Mouse (Mus musculus) Patski (cell line): ENCODE measurements around the gene Ints3. TPM values are rescaled to one million over a fixed set of nuclear protein-coding genes. Genes with fewer than 3 reads are reported as not detected.
"Not testable (repeated sequence)": the region's sequence is repeated elsewhere in the genome, so short reads cannot be mapped to it uniquely, and the experiment has no call there.

Experiments used
- ATAC-seq: fragments of 100-300 bp; one replicate; pipeline ENCODE4 v1.8.0; 2021
- CTCF ChIA-PET: fragments of 350-600 bp; sonication (Branson Sonifier 250); formaldehyde crosslinking; loops from one replicate; lab custom pipeline; 2022; ENCODE audit warnings: inconsistent platforms; lab: Charles Lee
- POLR2A ChIA-PET: fragments of 350-600 bp; sonication (Branson Sonifier 250); formaldehyde crosslinking; loops from one replicate; lab custom pipeline; 2022; ENCODE audit warnings: antibody characterized with exemption, inconsistent platforms; lab: Charles Lee
- DNase-seq: peaks from one replicate; pipeline ENCODE4 v3.0.0-alpha.2; 2011; ENCODE audit warnings: low read depth, low spot score
- H3K27me3 ChIP-seq: fragments of 371-371 bp; one replicate; pipeline ENCODE4 v1.5.1; 2021
- CTCF ChIP-seq: fragments of 100-300 bp; IDR thresholded peaks from one replicate; pipeline ENCODE4 v1.5.1; 2021
- in situ Hi-C: fragments of 300-500 bp; cut with MboI; formaldehyde crosslinking; loops from 3 replicates; pipeline ENCODE4 v1.11.1; 2018; ENCODE audit warnings: low pct_unique_long_range_greater_than_20kb, mixed read lengths
- polyA plus RNA-seq: library from polyadenylated mRNA; unstranded; gene quantifications from one replicate; pipeline ENCODE4 v1.2.3, GENCODE M21; 2021

Ints3 gene
- polyA plus RNA-seq, 1 experiment from 2014 or later, result 77.8 TPM

GRCm38 (mm10) chr3:90372817-90373216, 60.6 kb downstream of the Ints3 start:
- ATAC-seq (no peak), DNase-seq (no peak)
- CTCF ChIA-PET, result interaction anchor here (0.6 to 2.6 kb wide), 24 partner anchors 8 to 168 kb away, joined by 3 to 13 read pairs (median 5); partner anchors contain the start of genes Dennd4b, Rab13, Rps27 and Slc27a3
- POLR2A ChIA-PET, result interaction anchor here (1.5 kb wide), 1 partner anchor 81 kb away, joined by 3 read pairs; no protein-coding TSS in a partner anchor
- TF ChIP-seq CTCF, result no peak
- in situ Hi-C loops, result loop anchor here (5.0 kb wide), 1 partner anchor 151 kb away; no protein-coding TSS in a partner anchor
- no peaks in the 10 kb centered on the region for H3K27me3 ChIP-seq

- ChIA-PET CTCF (interaction anchor here (2.5 kb wide), 1 partner anchor 12 kb away, joined by 6 read pairs; no protein-coding TSS in a partner anchor), POLR2A (interaction anchor here (1.0 kb wide), 1 partner anchor 158 kb away, joined by 4 read pairs; the partner anchor contains the start of genes Rab13 and Rps27)
- no peak for DNase-seq
- no peaks in the 10 kb centered on the region for H3K27me3 ChIP-seq
- TF ChIP-seq CTCF, result no peak
- ATAC-seq, result no peak
- in situ Hi-C loops, result loop anchor here (5.0 kb wide), 1 partner anchor 150 kb away; no protein-coding TSS in a partner anchor
Observed at GRCm38 (mm10) chr3:90371857-90372256, 61.6 kb downstream of the Ints3 start.

GRCm38 (mm10) chr3:90369041-90369440, 64.4 kb downstream of the Ints3 start:
- no peaks in the 10 kb centered on the region for H3K27me3 ChIP-seq
- no peak for DNase-seq
- TF ChIP-seq CTCF, result no peak
- ATAC-seq, result no peak
- ChIA-PET CTCF (interaction anchor here (1.0 to 1.2 kb wide), 2 partner anchors 38 to 154 kb away, joined by 3 read pairs; no protein-coding TSS in a partner anchor), POLR2A (no interaction called here)
- in situ Hi-C loops, result no loop called here

GRCm38 (mm10) chr3:90367001-90367632, 66.3 kb downstream of the Ints3 start:
- ChIA-PET CTCF (interaction anchor here (0.9 to 1.2 kb wide), 3 partner anchors 15 to 147 kb away, joined by 3 read pairs; no protein-coding TSS in a partner anchor), POLR2A (interaction anchor here (1.1 kb wide), 1 partner anchor 75 kb away, joined by 4 read pairs; no protein-coding TSS in a partner anchor)
- no peaks in the 10 kb centered on the region for H3K27me3 ChIP-seq
- ATAC-seq (no peak), DNase-seq (no peak)
- in situ Hi-C loops, result no loop called here
- TF ChIP-seq CTCF, result no peak

- H3K27me3 ChIP-seq, result no peaks in the 10 kb centered on the region
- no peak for ATAC-seq
- ChIA-PET POLR2A (no interaction called here), CTCF (interaction anchor here (1.1 kb wide), 1 partner anchor 11 kb away, joined by 3 read pairs; no protein-coding TSS in a partner anchor)
- no peak for DNase-seq
- TF ChIP-seq CTCF, result no peak
- in situ Hi-C loops, result no loop called here
Observed at GRCm38 (mm10) chr3:90362346-90362745, 71.1 kb downstream of the Ints3 start.

GRCm38 (mm10) chr3:90361476-90361875, 71.9 kb downstream of the Ints3 start:
- in situ Hi-C loops, result no loop called here
- CTCF ChIA-PET, result interaction anchor here (1.0 to 2.5 kb wide), 6 partner anchors 10 to 48 kb away, joined by 3 to 6 read pairs (median 3); no protein-coding TSS in a partner anchor
- POLR2A ChIA-PET, result interaction anchor here (0.6 to 0.7 kb wide), 2 partner anchors 41 to 164 kb away, joined by 3 read pairs; no protein-coding TSS in a partner anchor
- no peak for TF ChIP-seq CTCF
- no peak for ATAC-seq
- no peak for DNase-seq
- no peaks in the 10 kb centered on the region for H3K27me3 ChIP-seq

- TF ChIP-seq CTCF, result no peak
- ChIA-PET CTCF (interaction anchor here (0.8 to 3.1 kb wide), 4 partner anchors 12 to 124 kb away, joined by 3 to 12 read pairs (median 5); no protein-coding TSS in a partner anchor), POLR2A (interaction anchor here (0.7 kb wide), 1 partner anchor 458 kb away, joined by 7 read pairs; no protein-coding TSS in a partner anchor)
- in situ Hi-C loops, result no loop called here
- no peaks in the 10 kb centered on the region for H3K27me3 ChIP-seq
- ATAC-seq, result no peak
- DNase-seq, result no peak
Observed at GRCm38 (mm10) chr3:90359230-90359629, 74.2 kb downstream of the Ints3 start.

GRCm38 (mm10) chr3:90357959-90358358, 75.5 kb downstream of the Ints3 start:
- ChIA-PET POLR2A (interaction anchor here (0.5 kb wide), 1 partner anchor 62 kb away, joined by 4 read pairs; no protein-coding TSS in a partner anchor), CTCF (interaction anchor here (1.0 to 3.1 kb wide), 3 partner anchors 8 to 23 kb away, joined by 3 to 12 read pairs (median 4); no protein-coding TSS in a partner anchor)
- DNase-seq (no peak), ATAC-seq (no peak)
- H3K27me3 ChIP-seq, result no peaks in the 10 kb centered on the region
- in situ Hi-C loops, result no loop called here
- TF ChIP-seq CTCF, result no peak

GRCm38 (mm10) chr3:90347847-90348246, 85.6 kb downstream of the Ints3 start:
- DNase-seq, result no peak
- ATAC-seq, result no peak
- in situ Hi-C loops, result no loop called here
- peak; percentile 44 for TF ChIP-seq CTCF
- CTCF ChIA-PET, result no interaction called here
- POLR2A ChIA-PET, result interaction anchor here (0.7 to 1.1 kb wide), 2 partner anchors 8 to 66 kb away, joined by 3 to 8 read pairs; no protein-coding TSS in a partner anchor
- no peaks in the 10 kb centered on the region for H3K27me3 ChIP-seq

- CTCF ChIA-PET, POLR2A ChIA-PET: not testable (repeated sequence)
Observed at GRCm38 (mm10) chr3:90342853-90343252, 90.6 kb downstream of the Ints3 start.

More at GRCm38 (mm10) chr3:90342853-90343252, 90.6 kb downstream of the Ints3 start:
- ATAC-seq, DNase-seq, H3K27me3 ChIP-seq, in situ Hi-C loops: not testable (repeated sequence)
- peak; percentile 64 for TF ChIP-seq CTCF

Other genes starting within 250 kb of the Ints3 start
- gene Rps27, start 220.0 kb downstream of the Ints3 start, polyA plus RNA-seq, result 2,084 TPM
- 66.8 TPM for gene Rab13, start 219.9 kb downstream of the Ints3 start, polyA plus RNA-seq
- 108 TPM for gene Jtb, start 202.0 kb downstream of the Ints3 start, polyA plus RNA-seq
- 1.1 TPM for gene Creb3l4, start 190.1 kb downstream of the Ints3 start, polyA plus RNA-seq
- 243 TPM for gene Slc39a1, start 185.4 kb downstream of the Ints3 start, polyA plus RNA-seq
- gene Crtc2, start 179.5 kb downstream of the Ints3 start, polyA plus RNA-seq, result 77.0 TPM
- 14.1 TPM for gene Dennd4b, start 168.4 kb downstream of the Ints3 start, polyA plus RNA-seq
- 40.8 TPM for gene Gatad2b, start 140.4 kb downstream of the Ints3 start, polyA plus RNA-seq
- gene Slc27a3, start 43.7 kb downstream of the Ints3 start, polyA plus RNA-seq, result 2.9 TPM
- gene Npr1, start 32.2 kb upstream of the Ints3 start, polyA plus RNA-seq, result 5.3 TPM
- gene Ilf2, start 42.5 kb upstream of the Ints3 start, polyA plus RNA-seq, result 129 TPM
- 104 TPM for gene Snapin, start 57.4 kb upstream of the Ints3 start, polyA plus RNA-seq
- 145 TPM for gene Chtop, start 75.9 kb upstream of the Ints3 start, polyA plus RNA-seq
- 190 TPM for gene S100a1, start 80.8 kb upstream of the Ints3 start, polyA plus RNA-seq
- gene S100a13, start 80.8 kb upstream of the Ints3 start, polyA plus RNA-seq, result 54.3 TPM
- 0.19 TPM for gene S100a14, start 93.2 kb upstream of the Ints3 start, polyA plus RNA-seq
- gene S100a16, start 103.6 kb upstream of the Ints3 start, polyA plus RNA-seq, result 164 TPM
- gene S100a3, start 127.0 kb upstream of the Ints3 start, polyA plus RNA-seq, result 7.0 TPM
- gene S100a2, start 156.6 kb upstream of the Ints3 start, polyA plus RNA-seq, result not detected
- not detected for gene Gm42674, start 168.3 kb upstream of the Ints3 start, polyA plus RNA-seq
- 44.0 TPM for gene S100a4, start 170.1 kb upstream of the Ints3 start, polyA plus RNA-seq
- not detected for gene S100a5, start 174.9 kb upstream of the Ints3 start, polyA plus RNA-seq
- 10,815 TPM for gene S100a6, start 179.3 kb upstream of the Ints3 start, polyA plus RNA-seq
- 4.9 TPM for gene S100a7a, start 220.4 kb upstream of the Ints3 start, polyA plus RNA-seq
- not detected for gene S100a8, start 235.4 kb upstream of the Ints3 start, polyA plus RNA-seq